Mouse (Mus musculus) CH12.LX (cell line): ENCODE results near the gene Cenpx.

ENCODE experiments used
- CTCF ChIP-seq, 2 experiments: IDR thresholded peaks in 1 of 2; conservative IDR thresholded peaks in 1 of 2; 2 replicates each; pipeline ENCODE4 v1.5.1; 2011 to 2012; ENCODE audit warnings: low read depth in 2 of 2, low read length in 2 of 2, improper control_type of control experiment in 1 of 2, inconsistent platforms in 1 of 2, mild to moderate bottlenecking in 1 of 2, moderate library complexity in 1 of 2
- ETS1 ChIP-seq: conservative IDR thresholded peaks from 2 replicates; pipeline ENCODE4 v1.6.1; 2012; ENCODE audit warnings: low read depth, mild to moderate bottlenecking, inconsistent platforms, low read length, improper control_type of control experiment, moderate library complexity
- GABPA ChIP-seq: IDR thresholded peaks from 2 replicates; pipeline ENCODE4 v1.6.1; 2012; ENCODE audit warnings: low read depth, low read length, improper control_type of control experiment, inconsistent platforms; ENCODE audit not compliant: insufficient replicate concordance
- IRF4 ChIP-seq: IDR thresholded peaks from 2 replicates; pipeline ENCODE4 v1.6.1; 2014; ENCODE audit warnings: low read depth, mild to moderate bottlenecking, inconsistent platforms, low read length, improper control_type of control experiment
- JUN ChIP-seq: IDR thresholded peaks from 2 replicates; pipeline ENCODE4 v1.6.1; 2011; ENCODE audit warnings: low read depth, mild to moderate bottlenecking, low read length, improper control_type of control experiment, moderate library complexity; ENCODE audit not compliant: insufficient read depth
- JUND ChIP-seq: conservative IDR thresholded peaks from 2 replicates; pipeline ENCODE4 v1.6.1; 2011; ENCODE audit warnings: low read depth, low read length, improper control_type of control experiment
- MEF2A ChIP-seq: IDR thresholded peaks from 2 replicates; pipeline ENCODE4 v1.6.1; 2014; ENCODE audit warnings: low read depth, mild to moderate bottlenecking, inconsistent platforms, low read length, improper control_type of control experiment, borderline replicate concordance
- POLR2A ChIP-seq: IDR thresholded peaks from 2 replicates; pipeline ENCODE4 v1.6.1; 2011; ENCODE audit warnings: low read depth, mild to moderate bottlenecking, improper control_type of control experiment, low read length
- POLR2AphosphoS2 ChIP-seq: IDR thresholded peaks from 2 replicates; pipeline ENCODE4 v1.6.1; 2011; ENCODE audit warnings: low read depth, low read length, improper control_type of control experiment
- RCOR1 ChIP-seq: conservative IDR thresholded peaks from 2 replicates; pipeline ENCODE4 v1.6.1; 2012; ENCODE audit warnings: low read depth, mild to moderate bottlenecking, inconsistent platforms, low read length, improper control_type of control experiment
- TBP ChIP-seq: conservative IDR thresholded peaks from 2 replicates; pipeline ENCODE4 v1.6.1; 2011; ENCODE audit warnings: low read depth, low read length, improper control_type of control experiment
- TCF12 ChIP-seq: IDR thresholded peaks from 2 replicates; pipeline ENCODE4 v1.6.1; 2014; ENCODE audit warnings: low read depth, mild to moderate bottlenecking, inconsistent platforms, low read length, improper control_type of control experiment
- ZNF384 ChIP-seq: IDR thresholded peaks from 2 replicates; pipeline ENCODE4 v1.6.1; 2012; ENCODE audit warnings: low read depth, low read length, improper control_type of control experiment, inconsistent platforms

- no peak for TF ChIP-seq RCOR1
- no peak for TF ChIP-seq IRF4
- TF ChIP-seq CTCF (conservative IDR thresholded peaks at IDR 0.05 in 1 of 2, IDR thresholded peaks at IDR 0.05 in 1 of 2; ENCODE audit: low read depth in 2 of 2, low read length in 2 of 2) = no peak
- TF ChIP-seq GABPA = no peak
- no peak for TF ChIP-seq ZNF384
- TF ChIP-seq TCF12 = no peak
- no peak for TF ChIP-seq ETS1
- TF ChIP-seq JUND = no peak
- no peak for TF ChIP-seq POLR2A
- no peak for TF ChIP-seq JUN
- no peak for TF ChIP-seq POLR2AphosphoS2
- no peak for TF ChIP-seq MEF2A
- no peak for TF ChIP-seq TBP
Measured at GRCm38 (mm10) chr11:120730331-120730870, 16.9 kb upstream of the Cenpx start.
